Mouse (Mus musculus) cortical plate, adult 2 months (tissue): Measurements from ENCODE around the gene Cd19. TPM values are rescaled to one million over a fixed set of nuclear protein-coding genes. Genes with fewer than 3 reads are reported as not detected.
A peak's percentile ranks its signal among the peaks of the same experiment; 100 is the strongest.
"Not testable (repeated sequence)": the region's sequence is repeated elsewhere in the genome, so short reads cannot be mapped to it uniquely, and the experiment has no call there.

Source experiments
- H3K27ac ChIP-seq: fragments of 200-500 bp; 2 replicates; pipeline ENCODE4 v1.5.1; 2012; ENCODE audit warnings: low read length, control low read depth, inconsistent platforms; ENCODE audit not compliant: insufficient read depth
- H3K4me1 ChIP-seq: fragments of 200-500 bp; 2 replicates; pipeline ENCODE4 v1.6.1; 2011; ENCODE audit warnings: low read length; ENCODE audit not compliant: control insufficient read depth, insufficient read depth
- H3K4me3 ChIP-seq: fragments of 200-500 bp; 2 replicates; pipeline ENCODE4 v1.5.1; 2011; ENCODE audit warnings: mild to moderate bottlenecking, low read length, control low read depth; ENCODE audit not compliant: insufficient read depth
- CTCF ChIP-seq: fragments of 200-500 bp; IDR thresholded peaks from 2 replicates; pipeline ENCODE4 v1.5.1; 2011; ENCODE audit warnings: mild to moderate bottlenecking, control low read depth, low read length; ENCODE audit not compliant: insufficient read depth; ENCODE audit errors: extremely low read depth
- POLR2A ChIP-seq: fragments of 200-500 bp; IDR thresholded peaks from 2 replicates; pipeline ENCODE4 v1.6.1; 2011; ENCODE audit warnings: mild to moderate bottlenecking, low read length, control low read depth; ENCODE audit not compliant: insufficient read depth; ENCODE audit errors: extremely low read depth
- polyA plus RNA-seq: library from polyadenylated mRNA; depleted of rRNA; stranded (reverse); fragments of >200 nt; gene quantifications from 2 replicates; pipeline ENCODE4 v1.2.3, GENCODE M21; 2012

Cd19 gene
- polyA plus RNA-seq, 1 experiment = 0.79 TPM

GRCm38 (mm10) chr7:126418496-126418895, 3.8 kb upstream of the Cd19 start:
- H3K4me3 ChIP-seq = no peak overlapping the region
- TF ChIP-seq CTCF = no peak
- no peak for TF ChIP-seq POLR2A
- H3K27ac ChIP-seq = no peak overlapping the region
- no peaks in the 10 kb centered on the region for H3K4me1 ChIP-seq

DNA sequence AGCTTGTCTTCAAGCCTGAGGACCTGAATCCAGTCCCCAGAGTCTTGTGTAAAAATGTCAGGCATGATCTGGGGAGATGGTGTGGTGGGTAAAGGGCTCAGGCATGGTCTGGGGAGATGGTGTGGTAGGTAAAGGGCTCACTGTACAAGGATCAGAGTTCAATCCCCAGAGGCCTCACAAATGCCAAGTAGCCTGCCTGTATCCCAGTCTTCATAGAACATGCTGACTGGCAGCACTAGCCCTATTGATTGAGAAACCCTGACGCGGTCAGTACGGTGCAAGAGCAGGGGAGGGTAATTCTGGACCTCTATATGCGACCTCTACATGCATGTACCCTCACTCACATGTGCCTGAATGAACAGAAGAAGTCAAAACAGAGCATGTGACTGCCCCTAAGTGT, 2.9 kb upstream of the Cd19 start:
- H3K4me3 ChIP-seq = no peak overlapping the region
- no peak for TF ChIP-seq POLR2A
- no peak for TF ChIP-seq CTCF
- no peaks in the 10 kb centered on the region for H3K4me1 ChIP-seq
- no peak overlapping the region for H3K27ac ChIP-seq

- Histone ChIP-seq H3K4me1 (no peaks in the 10 kb centered on the region), H3K27ac (no peak overlapping the region)
- TF ChIP-seq CTCF (no peak), POLR2A (no peak)
These were observed 2.4 kb upstream of the Cd19 start for GRCm38 (mm10) chr7:126417045-126417444.

GRCm38 (mm10) chr7:126416615-126417014, 1.9 kb upstream of the Cd19 start:
- H3K27ac ChIP-seq = no peak overlapping the region
- TF ChIP-seq POLR2A = no peak
- no peak for TF ChIP-seq CTCF
- H3K4me3 ChIP-seq = no peak overlapping the region
- no peaks in the 10 kb centered on the region for H3K4me1 ChIP-seq

More at GRCm38 (mm10) chr7:126417045-126417444, 2.4 kb upstream of the Cd19 start:
- H3K4me3 ChIP-seq = no peak overlapping the region

- H3K4me3 ChIP-seq = no peak overlapping the region
- H3K27ac ChIP-seq = no peak overlapping the region
- no peak for TF ChIP-seq POLR2A
- no peak for TF ChIP-seq CTCF
- no peaks in the 10 kb centered on the region for H3K4me1 ChIP-seq
These were observed 3.6 kb downstream of the Cd19 start for GRCm38 (mm10) chr7:126411061-126411460.

DNA sequence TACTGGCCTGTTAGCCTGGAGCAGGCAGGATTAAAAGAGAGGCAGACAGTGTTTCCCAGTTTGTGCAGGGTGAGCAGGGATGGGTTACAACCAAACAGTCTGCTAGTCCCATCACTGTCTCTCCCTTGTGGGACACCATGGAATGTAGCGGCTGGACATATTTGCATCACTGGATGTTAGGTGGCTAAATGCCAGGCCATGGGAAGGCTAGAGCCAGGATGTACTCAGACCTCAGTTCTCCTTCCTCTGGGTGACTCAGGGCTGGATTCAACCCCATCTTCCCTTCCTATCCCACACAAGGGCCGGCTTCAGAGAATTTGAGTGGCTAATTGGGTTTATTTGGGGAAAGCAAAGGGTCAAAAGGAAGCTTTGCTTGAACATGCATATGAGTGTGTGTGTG, 6.0 kb downstream of the Cd19 start:
- no peaks in the 10 kb centered on the region for H3K4me1 ChIP-seq
- TF ChIP-seq POLR2A = no peak
- no peak for TF ChIP-seq CTCF
- no peak overlapping the region for H3K4me3 ChIP-seq
- H3K27ac ChIP-seq = no peak overlapping the region

- not testable (repeated sequence) for H3K27ac ChIP-seq, H3K4me1 ChIP-seq, H3K4me3 ChIP-seq
These were observed 12.2 kb downstream of the Cd19 start for GRCm38 (mm10) chr7:126402518-126402917.

DNA sequence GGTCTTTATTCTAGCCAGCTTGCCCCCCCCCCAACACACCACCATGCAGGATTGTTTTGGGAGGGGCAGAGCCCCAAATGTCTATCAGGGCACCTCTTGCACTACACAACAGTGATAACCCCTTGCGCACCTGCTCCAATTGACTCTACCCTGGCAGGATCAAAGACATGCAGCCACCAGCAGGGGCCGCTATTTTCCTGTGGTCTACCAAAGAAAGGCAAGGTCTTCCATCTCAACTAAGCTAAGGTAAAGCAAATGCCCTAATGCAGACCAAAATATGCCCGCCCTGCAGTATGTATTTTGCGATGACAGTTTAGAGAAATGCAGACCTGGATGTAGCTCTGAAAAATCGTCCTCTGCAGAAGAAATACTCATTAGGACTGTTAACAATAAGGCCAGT, 15.1 kb downstream of the Cd19 start:
- Histone ChIP-seq H3K27ac (no peak overlapping the region), H3K4me1 (0 out of 2 replicates have a peak, but pooled peaks cover 2% of the 10 kb centered on the region), H3K4me3 (no peak overlapping the region)
- TF ChIP-seq CTCF = peak; percentile 89
- no peak for TF ChIP-seq POLR2A

DNA sequence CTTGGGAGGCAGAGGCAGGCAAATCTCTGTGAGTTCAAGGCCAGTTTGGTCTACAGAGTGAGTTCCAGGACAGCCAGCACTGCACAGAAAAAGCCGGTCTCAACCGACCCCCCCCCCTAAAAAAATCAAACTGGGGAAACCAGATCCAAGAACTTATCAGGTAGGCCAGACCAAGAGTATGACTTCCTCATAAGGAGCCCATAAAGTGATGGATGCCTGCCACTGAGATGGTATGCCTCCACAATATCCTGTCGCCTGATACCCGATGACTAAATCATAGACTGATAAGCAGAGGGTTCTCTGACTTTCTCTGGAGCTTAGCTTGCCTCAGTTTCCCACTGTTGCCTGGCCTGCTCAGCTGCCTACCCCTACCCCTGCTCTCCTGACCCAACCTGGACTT, 16.9 kb downstream of the Cd19 start:
- no peak overlapping the region for H3K4me3 ChIP-seq
- TF ChIP-seq POLR2A = no peak
- TF ChIP-seq CTCF = no peak
- no peak overlapping the region for H3K27ac ChIP-seq
- 0 out of 2 replicates have a peak, but pooled peaks cover 2% of the 10 kb centered on the region for H3K4me1 ChIP-seq

GRCm38 (mm10) chr7:126397221-126397620, 17.5 kb downstream of the Cd19 start:
- Histone ChIP-seq H3K4me3 (no peak overlapping the region), H3K27ac (no peak overlapping the region), H3K4me1 (0 out of 2 replicates have a peak, but pooled peaks cover 2% of the 10 kb centered on the region)
- TF ChIP-seq CTCF = no peak
- TF ChIP-seq POLR2A = no peak
